Mouse (Mus musculus) testis, adult 2 months (tissue): ENCODE data around the gene Homer2. TPM values are rescaled to one million over a fixed set of nuclear protein-coding genes. Genes with fewer than 3 reads are reported as not detected.

ENCODE experiments used
- H3K27ac ChIP-seq: fragments of 200-500 bp; 2 replicates; pipeline ENCODE4 v1.5.1; 2012; ENCODE audit warnings: low read depth, low read length; ENCODE audit not compliant: control insufficient read depth, insufficient read depth
- H3K27me3 ChIP-seq: fragments of 200-500 bp; 2 replicates; pipeline ENCODE4 v1.6.1; 2012; ENCODE audit warnings: mild to moderate bottlenecking, low read length, moderate library complexity; ENCODE audit not compliant: control insufficient read depth, insufficient read depth
- H3K36me3 ChIP-seq: fragments of 200-500 bp; 2 replicates; pipeline ENCODE4 v1.6.1; 2012; ENCODE audit warnings: mild to moderate bottlenecking, low read length; ENCODE audit not compliant: control insufficient read depth, insufficient read depth
- H3K4me1 ChIP-seq: fragments of 200-500 bp; 2 replicates; pipeline ENCODE4 v1.6.1; 2012; ENCODE audit warnings: low read length; ENCODE audit not compliant: control insufficient read depth, insufficient read depth
- H3K4me3 ChIP-seq: fragments of 200-500 bp; 2 replicates; pipeline ENCODE4 v1.5.1; 2012; ENCODE audit warnings: low read depth, mild to moderate bottlenecking, low read length, moderate library complexity, mixed read lengths; ENCODE audit not compliant: control insufficient read depth
- CTCF ChIP-seq: fragments of 200-500 bp; IDR thresholded peaks from 2 replicates; pipeline ENCODE4 v1.5.1; 2012; ENCODE audit warnings: low read depth, mild to moderate bottlenecking, inconsistent platforms, low read length, moderate library complexity; ENCODE audit not compliant: control insufficient read depth, insufficient read depth, insufficient replicate concordance
- POLR2A ChIP-seq: fragments of 200-500 bp; IDR thresholded peaks from 2 replicates; pipeline ENCODE4 v1.6.1; 2012; ENCODE audit warnings: low read depth, mild to moderate bottlenecking, inconsistent platforms, low read length, moderate library complexity; ENCODE audit not compliant: control insufficient read depth
- polyA plus RNA-seq: library from polyadenylated mRNA; depleted of rRNA; stranded (reverse); fragments of >200 nt; gene quantifications from 2 replicates; pipeline ENCODE4 v1.2.3, GENCODE M21; 2012

The Homer2 gene
- polyA plus RNA-seq, 1 experiment: 1.1 TPM

DNA sequence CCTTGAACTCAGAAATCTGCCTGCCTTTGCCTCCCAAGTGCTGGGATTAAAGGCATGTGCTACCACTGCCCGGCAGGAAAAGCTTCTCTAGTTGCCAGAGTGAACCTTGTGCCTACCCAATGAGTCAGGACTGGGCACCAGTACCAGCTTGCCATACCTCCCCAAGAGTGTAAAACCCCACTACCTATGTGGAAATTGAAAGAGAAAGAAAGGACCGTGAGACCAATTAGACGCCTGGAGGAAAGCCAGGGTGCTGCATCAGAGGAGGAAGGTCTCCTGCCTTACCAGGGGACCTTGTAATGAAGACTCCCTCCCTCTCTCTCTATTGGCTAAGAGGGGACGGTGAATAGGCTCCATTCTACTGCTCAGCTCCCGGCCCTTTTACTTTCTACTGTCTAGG is 59.4 kb downstream of the Homer2 start:
- TF ChIP-seq CTCF (no peak), POLR2A (no peak)
- H3K4me3 ChIP-seq: no peak overlapping the region
- no peaks in the 10 kb centered on the region for H3K27me3 ChIP-seq
- no peaks in the 10 kb centered on the region for H3K4me1 ChIP-seq
- no peak overlapping the region for H3K27ac ChIP-seq
- H3K36me3 ChIP-seq: no peaks in the 10 kb centered on the region

GRCm38 (mm10) chr7:81644551-81645235 is 62.6 kb downstream of the Homer2 start:
- Histone ChIP-seq H3K27ac (no peak overlapping the region), H3K36me3 (no peaks in the 10 kb centered on the region), H3K4me1 (no peaks in the 10 kb centered on the region), H3K27me3 (no peaks in the 10 kb centered on the region), H3K4me3 (no peak overlapping the region)
- TF ChIP-seq CTCF (no peak), POLR2A (no peak)

DNA sequence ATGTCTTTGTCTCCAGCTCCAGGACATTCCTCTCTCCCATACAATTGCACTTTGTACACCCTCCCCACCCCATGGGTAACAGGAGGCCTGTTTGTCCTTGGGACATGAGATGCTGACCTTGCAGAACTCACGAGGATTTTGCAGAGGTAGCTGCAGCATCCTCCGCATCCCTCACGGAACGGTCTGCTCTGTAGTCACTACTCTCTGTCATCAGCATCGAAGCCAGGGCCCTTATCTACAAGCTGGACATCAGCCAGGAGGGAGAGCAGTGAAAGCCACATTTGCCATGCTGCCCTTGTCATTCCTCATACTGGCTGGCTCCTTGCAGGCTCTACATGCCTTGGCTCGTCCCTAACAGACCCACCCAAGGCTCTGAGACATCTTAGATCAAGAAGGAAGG is 66.2 kb downstream of the Homer2 start:
- no peaks in the 10 kb centered on the region for H3K4me1 ChIP-seq
- no peak overlapping the region for H3K27ac ChIP-seq
- H3K36me3 ChIP-seq: no peaks in the 10 kb centered on the region
- H3K27me3 ChIP-seq: no peaks in the 10 kb centered on the region
- no peak overlapping the region for H3K4me3 ChIP-seq
- no peak for TF ChIP-seq POLR2A
- no peak for TF ChIP-seq CTCF

DNA sequence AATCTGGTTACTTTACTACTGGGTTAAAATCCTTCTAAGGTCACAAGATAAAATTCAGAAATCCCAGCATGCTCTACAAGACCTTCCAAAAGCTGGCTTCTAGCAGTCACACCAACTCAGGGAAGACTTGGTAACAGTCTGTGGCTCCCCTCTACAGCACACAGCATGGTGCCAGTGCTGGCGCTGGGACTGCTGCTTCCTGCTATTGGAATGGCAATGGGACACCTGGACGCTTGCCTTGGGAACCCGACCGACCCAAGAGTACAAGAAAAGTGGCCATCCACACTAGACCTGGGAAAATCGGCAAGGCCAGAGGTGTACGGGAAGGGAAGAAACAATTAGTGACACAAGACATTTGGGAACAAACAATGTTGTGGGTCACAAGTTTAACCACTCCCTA is 74.7 kb downstream of the Homer2 start:
- Histone ChIP-seq H3K36me3 (no peaks in the 10 kb centered on the region), H3K4me3 (no peak overlapping the region), H3K4me1 (no peaks in the 10 kb centered on the region), H3K27ac (no peak overlapping the region), H3K27me3 (no peaks in the 10 kb centered on the region)
- TF ChIP-seq CTCF: no peak

GRCm38 (mm10) chr7:81631261-81631660 is 76.1 kb downstream of the Homer2 start:
- Histone ChIP-seq H3K4me3 (no peak overlapping the region), H3K27ac (no peak overlapping the region), H3K27me3 (no peaks in the 10 kb centered on the region), H3K4me1 (no peaks in the 10 kb centered on the region), H3K36me3 (no peaks in the 10 kb centered on the region)
- no peak for TF ChIP-seq POLR2A
- TF ChIP-seq CTCF: no peak

GRCm38 (mm10) chr7:81626460-81626859 is 80.9 kb downstream of the Homer2 start:
- Histone ChIP-seq H3K4me1 (no peaks in the 10 kb centered on the region), H3K4me3 (no peak overlapping the region), H3K27ac (no peak overlapping the region), H3K36me3 (no peaks in the 10 kb centered on the region), H3K27me3 (no peaks in the 10 kb centered on the region)
- TF ChIP-seq POLR2A (no peak), CTCF (peak; percentile 59; the same call in 1 of the 2 replicates)

GRCm38 (mm10) chr7:81623767-81624166 is 83.6 kb downstream of the Homer2 start:
- H3K27me3 ChIP-seq: no peaks in the 10 kb centered on the region
- H3K4me1 ChIP-seq: no peaks in the 10 kb centered on the region
- no peak for TF ChIP-seq POLR2A
- TF ChIP-seq CTCF: no peak
- H3K27ac ChIP-seq: no peak overlapping the region
- no peaks in the 10 kb centered on the region for H3K36me3 ChIP-seq
- H3K4me3 ChIP-seq: no peak overlapping the region
